Mouse (Mus musculus) C2C12 (cell line): ENCODE results near the gene Phf10. TPM values are rescaled to one million over a fixed set of nuclear protein-coding genes. Genes with fewer than 3 reads are reported as not detected.

ENCODE experiments used
- H3K27me3 ChIP-seq: one replicate; pipeline ENCODE4 v1.6.1; 2011; ENCODE audit not compliant: control insufficient read depth, insufficient read depth, insufficient read length
- H3K36me3 ChIP-seq: one replicate; pipeline ENCODE4 v1.6.1; 2011; ENCODE audit not compliant: control insufficient read depth, insufficient read depth
- H3K4me3 ChIP-seq: one replicate; pipeline ENCODE4 v1.5.1; 2011; ENCODE audit warnings: mild to moderate bottlenecking, control low read depth; ENCODE audit not compliant: poor library complexity, insufficient read depth, severe bottlenecking
- H3K79me2 ChIP-seq: one replicate; pipeline ENCODE4 v1.6.1; 2011; ENCODE audit not compliant: control insufficient read depth, insufficient read depth
- H3K79me3 ChIP-seq: one replicate; pipeline ENCODE4 v1.6.1; 2011; ENCODE audit warnings: low read depth, control low read depth
- H3ac ChIP-seq: one replicate; pipeline ENCODE3; 2011; ENCODE audit warnings: low read depth; ENCODE audit not compliant: control insufficient read depth, insufficient read length
- CEBPB ChIP-seq: IDR thresholded peaks from one replicate; pipeline ENCODE4 v1.6.1; 2011; ENCODE audit warnings: low read depth, mild to moderate bottlenecking, control low read depth, moderate library complexity
- CTCF ChIP-seq: IDR thresholded peaks from one replicate; pipeline ENCODE4 v1.5.1; 2011; ENCODE audit not compliant: control insufficient read depth, insufficient read depth, insufficient read length
- FOSL1 ChIP-seq: IDR thresholded peaks from one replicate; pipeline ENCODE4 v1.8.0; 2011; ENCODE audit warnings: mild to moderate bottlenecking, low read length; ENCODE audit not compliant: poor library complexity, insufficient read depth, severe bottlenecking
- MAX ChIP-seq: IDR thresholded peaks from one replicate; pipeline ENCODE4 v1.6.1; 2011; ENCODE audit warnings: mild to moderate bottlenecking, control low read depth
- MYOD1 ChIP-seq: IDR thresholded peaks from one replicate; pipeline ENCODE4 v1.6.1; 2011; ENCODE audit warnings: low read depth; ENCODE audit not compliant: control insufficient read depth, insufficient read length
- MYOG ChIP-seq: IDR thresholded peaks from one replicate; pipeline ENCODE4 v1.6.1; 2011; ENCODE audit not compliant: control insufficient read depth, insufficient read length; ENCODE audit errors: extremely low read depth
- USF1 ChIP-seq: IDR thresholded peaks from one replicate; pipeline ENCODE4 v1.6.1; 2011; ENCODE audit warnings: low read depth, mild to moderate bottlenecking, control low read depth, moderate library complexity
- polyA plus RNA-seq: library from polyadenylated mRNA; unstranded; fragments of >200 nt; fragmentation: generic; extraction: Trizol; gene quantifications from one replicate; pipeline ENCODE4 v1.2.1, GENCODE M21; 2012; ENCODE audit warnings: missing spikeins

The Phf10 gene
- polyA plus RNA-seq, 1 experiment: 69.4 TPM

GRCm38 (mm10) chr17:14921582-14921981, 39.5 kb downstream of the Phf10 start:
- Histone ChIP-seq H3ac (no peak overlapping the region), H3K4me3 (no peak overlapping the region), H3K27me3 (peaks cover 36% of the 10 kb centered on the region), H3K79me2 (no peaks in the 10 kb centered on the region), H3K79me3 (no peaks in the 10 kb centered on the region), H3K36me3 (no peaks in the 10 kb centered on the region)
- no peak for TF ChIP-seq USF1
- no peak for TF ChIP-seq MYOG
- no peak for TF ChIP-seq MYOD1

GRCm38 (mm10) chr17:14917866-14918265, 43.2 kb downstream of the Phf10 start:
- Histone ChIP-seq H3K4me3 (no peak overlapping the region), H3K27me3 (peaks cover 27% of the 10 kb centered on the region), H3K79me3 (no peaks in the 10 kb centered on the region), H3K36me3 (no peaks in the 10 kb centered on the region), H3ac (no peak overlapping the region), H3K79me2 (no peaks in the 10 kb centered on the region)
- no peak for TF ChIP-seq CTCF
- TF ChIP-seq CEBPB: no peak
- TF ChIP-seq FOSL1: no peak
- TF ChIP-seq MAX: no peak
- TF ChIP-seq MYOD1: no peak
- TF ChIP-seq USF1: no peak
- no peak for TF ChIP-seq MYOG

- no peaks in the 10 kb centered on the region for H3K36me3 ChIP-seq
- TF ChIP-seq CEBPB: no peak
- no peak for TF ChIP-seq MAX
- H3ac ChIP-seq: no peak overlapping the region
- peaks cover 8% of the 10 kb centered on the region for H3K27me3 ChIP-seq
- no peaks in the 10 kb centered on the region for H3K79me2 ChIP-seq
- no peaks in the 10 kb centered on the region for H3K79me3 ChIP-seq
- no peak overlapping the region for H3K4me3 ChIP-seq
Observed at GRCm38 (mm10) chr17:14914401-14914800, 46.7 kb downstream of the Phf10 start.

- Histone ChIP-seq H3K79me3 (no peaks in the 10 kb centered on the region), H3K4me3 (no peak overlapping the region), H3K27me3 (no peaks in the 10 kb centered on the region), H3K79me2 (no peaks in the 10 kb centered on the region), H3K36me3 (no peaks in the 10 kb centered on the region), H3ac (no peak overlapping the region)
- TF ChIP-seq CEBPB: no peak
- no peak for TF ChIP-seq MYOD1
- no peak for TF ChIP-seq CTCF
- no peak for TF ChIP-seq FOSL1
- TF ChIP-seq MYOG: no peak
- no peak for TF ChIP-seq MAX
- TF ChIP-seq USF1: no peak
Observed at GRCm38 (mm10) chr17:14912981-14913380, 48.1 kb downstream of the Phf10 start.

- no peak for TF ChIP-seq MYOG
- no peak for TF ChIP-seq CTCF
- no peak for TF ChIP-seq FOSL1
- no peak for TF ChIP-seq USF1
- no peak for TF ChIP-seq CEBPB
Observed at GRCm38 (mm10) chr17:14912420-14912819, 48.7 kb downstream of the Phf10 start.

GRCm38 (mm10) chr17:14910771-14911170, 50.3 kb downstream of the Phf10 start:
- Histone ChIP-seq H3ac (no peak overlapping the region), H3K79me2 (no peaks in the 10 kb centered on the region), H3K36me3 (no peaks in the 10 kb centered on the region), H3K27me3 (no peaks in the 10 kb centered on the region), H3K79me3 (no peaks in the 10 kb centered on the region), H3K4me3 (no peak overlapping the region)
- TF ChIP-seq CEBPB (no peak), MYOG (no peak), FOSL1 (no peak), CTCF (no peak), MAX (no peak), MYOD1 (no peak), USF1 (no peak)

More at GRCm38 (mm10) chr17:14912420-14912819, 48.7 kb downstream of the Phf10 start:
- no peaks in the 10 kb centered on the region for H3K79me3 ChIP-seq
- H3K27me3 ChIP-seq: no peaks in the 10 kb centered on the region
- no peak overlapping the region for H3ac ChIP-seq
- H3K4me3 ChIP-seq: no peak overlapping the region
- H3K36me3 ChIP-seq: no peaks in the 10 kb centered on the region
- no peaks in the 10 kb centered on the region for H3K79me2 ChIP-seq
